Mouse (Mus musculus) lung, adult 2 months (tissue): ENCODE results near the gene Nppa.

ENCODE experiments used
- CTCF ChIP-seq: fragments of 200-500 bp; IDR thresholded peaks from 2 replicates; pipeline ENCODE4 v1.5.1; 2011; ENCODE audit warnings: mild to moderate bottlenecking, low read length, control low read depth; ENCODE audit not compliant: insufficient read depth
- POLR2A ChIP-seq: fragments of 200-500 bp; IDR thresholded peaks from 2 replicates; pipeline ENCODE4 v1.6.1; 2011; ENCODE audit warnings: low read depth, mild to moderate bottlenecking, control low read depth, low read length, borderline replicate concordance; ENCODE audit errors: extremely low read depth

- peak; percentile 90; the same call in 1 of the 2 replicates for TF ChIP-seq POLR2A
- no peak for TF ChIP-seq CTCF
Measured at GRCm38 (mm10) chr4:148038600-148039253, 38.2 kb downstream of the Nppa start, which contains the start of the genes Clcn6 and Mthfr.
